Mouse (Mus musculus) urinary bladder, postnatal 4 days (tissue): ENCODE data around the gene Pla2g16.

Source experiments
- DNase-seq, 2 experiments: peaks; one replicate each; pipeline ENCODE4 v3.0.0; 2021 to 2022; ENCODE audit warnings: low spot score in 2 of 2

The Pla2g16 gene

DNA sequence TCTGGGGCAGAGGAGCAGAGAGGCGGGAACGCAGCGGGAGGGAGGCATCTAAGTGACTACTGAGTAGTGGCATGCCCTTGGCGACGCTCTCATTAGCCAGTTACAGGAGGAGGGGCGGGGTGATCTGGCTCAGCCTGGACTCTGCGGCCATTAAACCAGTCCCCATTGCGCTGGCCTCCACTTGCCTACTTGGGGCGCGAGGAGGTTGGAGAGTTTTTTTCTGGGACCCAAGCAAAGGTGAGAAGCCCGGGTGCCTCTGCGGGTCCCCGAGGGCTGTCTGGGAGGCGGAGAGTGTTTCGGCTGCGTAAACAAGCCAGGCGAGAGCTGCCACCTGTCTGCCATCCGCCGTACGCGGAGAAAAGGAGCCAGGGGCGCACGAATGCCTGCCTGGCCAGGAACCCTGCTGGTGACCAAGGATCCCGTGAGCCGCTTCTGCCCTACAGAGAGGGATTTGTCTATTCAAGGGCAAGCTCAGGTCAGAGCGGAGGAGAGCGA lies at the start of gene Pla2g16:
Gene Pla2g16 (plus strand): TSS at position 132 of the 495 bp plus-strand sequence.
- peak; percentile 48 to 65 for DNase-seq

DNA sequence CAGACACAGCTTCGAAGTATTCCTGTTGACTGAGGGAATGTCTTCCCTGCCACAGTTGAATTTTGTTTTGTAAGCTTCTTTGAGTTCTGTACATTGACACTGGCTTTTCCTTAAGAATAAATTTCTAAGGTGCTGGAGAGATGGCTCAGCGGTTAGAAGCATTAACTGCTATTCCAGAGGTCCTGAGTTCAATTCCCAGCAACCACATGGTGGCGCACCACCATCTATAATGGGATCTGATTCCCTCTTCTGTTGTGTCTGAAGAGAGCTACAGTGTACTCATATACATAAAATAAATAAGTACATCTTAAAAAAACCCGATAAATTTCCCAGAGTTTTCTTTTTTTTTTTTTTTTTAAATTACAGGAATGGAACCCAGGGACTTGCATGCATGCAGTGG lies 49.2 kb upstream of the Pla2g16 start:
- DNase-seq: no peak

DNA sequence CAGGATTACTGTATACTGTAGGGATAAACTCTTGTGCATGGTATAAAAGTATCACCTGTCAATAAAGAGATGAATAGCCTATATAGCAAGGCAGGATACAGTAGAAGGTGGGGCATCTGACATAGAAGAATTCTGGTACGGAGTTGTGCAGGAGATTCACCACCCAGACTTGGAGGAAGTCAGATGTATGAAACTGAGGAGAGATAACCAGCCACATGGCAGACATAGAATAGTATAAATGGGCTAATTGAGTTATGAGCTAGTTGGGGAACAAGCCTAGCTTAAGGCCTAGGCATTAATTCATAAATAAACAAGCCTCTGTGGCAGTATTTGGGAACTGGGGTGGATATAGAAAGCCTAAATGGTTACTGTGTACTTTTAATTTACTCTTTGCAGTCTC lies 40.8 kb upstream of the Pla2g16 start:
- DNase-seq: no peak

DNA sequence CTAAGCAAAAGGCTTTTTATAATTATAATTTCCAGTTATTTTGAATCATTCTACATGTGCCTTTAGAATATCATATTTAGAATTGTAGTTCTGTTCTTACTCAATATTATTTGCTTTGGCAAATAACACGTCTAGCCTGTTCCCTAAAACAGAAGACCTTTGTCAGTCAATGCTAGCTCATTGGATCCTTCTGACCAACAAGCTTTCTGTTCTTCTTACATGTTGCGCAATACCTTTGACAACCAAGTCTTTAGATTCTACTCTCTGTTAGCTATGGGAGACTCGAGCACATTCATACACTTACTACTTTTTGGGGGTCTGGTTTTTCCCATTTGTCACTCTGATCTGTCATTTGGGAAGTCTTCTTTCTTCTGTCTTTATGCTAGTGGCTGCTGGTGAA lies 35.6 kb upstream of the Pla2g16 start:
- no peak for DNase-seq

DNA sequence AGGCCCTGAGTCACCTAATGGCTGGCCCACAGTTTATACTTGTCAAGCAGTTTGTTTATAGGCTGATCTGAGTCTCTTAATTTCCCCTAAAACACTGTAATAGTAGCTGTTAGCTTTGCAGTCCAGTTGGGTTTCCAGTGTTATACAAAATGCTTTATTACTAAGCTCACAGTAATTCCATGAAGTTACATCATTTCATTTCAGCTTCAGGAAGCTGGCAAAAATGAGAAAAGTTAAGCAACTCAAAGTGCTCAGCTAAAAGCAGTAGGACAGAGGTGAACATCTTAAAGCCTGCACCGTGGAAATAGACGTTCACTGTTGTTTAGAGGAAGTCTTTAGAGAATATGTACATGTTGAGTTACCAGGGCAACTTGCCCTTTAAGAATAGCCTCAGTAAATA lies 34.4 kb upstream of the Pla2g16 start:
- no peak for DNase-seq

DNA sequence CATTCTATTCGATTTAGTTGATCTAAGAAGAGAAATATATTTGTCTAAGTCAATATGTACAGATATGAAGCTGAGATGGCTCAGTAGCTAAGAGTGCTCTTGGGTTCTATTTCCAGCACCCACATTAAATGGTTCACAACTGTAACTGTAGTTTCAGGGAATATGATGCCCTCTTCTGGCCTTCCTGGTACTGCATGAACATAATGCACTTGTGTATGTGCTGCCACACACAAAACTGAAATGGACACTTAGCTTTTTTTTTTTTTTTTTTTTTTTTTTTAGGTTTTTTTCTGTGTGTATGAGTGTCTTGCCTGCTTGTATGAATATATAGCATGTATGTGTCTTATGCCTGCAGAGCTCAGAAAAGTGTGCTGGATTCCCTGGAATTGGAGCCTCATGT lies 34.0 kb upstream of the Pla2g16 start:
- DNase-seq: no peak

DNA sequence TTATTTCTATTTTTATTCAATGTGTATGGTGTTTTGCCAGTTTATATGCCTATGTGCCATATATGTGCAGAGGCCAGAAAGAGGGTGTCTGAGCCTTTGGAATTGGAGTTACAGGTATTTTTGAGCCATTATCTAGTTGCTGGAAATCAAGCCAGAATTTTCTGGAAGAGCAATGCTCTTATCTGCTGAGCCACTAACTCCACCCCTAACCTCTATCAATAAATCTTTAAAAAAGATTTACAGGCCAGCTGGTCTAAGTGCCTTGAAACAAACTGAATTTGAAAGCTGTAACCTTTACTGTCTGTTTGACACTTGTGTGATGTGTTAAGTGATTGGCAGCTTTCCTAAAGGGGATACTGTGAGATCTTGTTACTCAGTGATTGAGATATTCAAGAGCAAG lies 33.5 kb upstream of the Pla2g16 start:
- DNase-seq: no peak

DNA sequence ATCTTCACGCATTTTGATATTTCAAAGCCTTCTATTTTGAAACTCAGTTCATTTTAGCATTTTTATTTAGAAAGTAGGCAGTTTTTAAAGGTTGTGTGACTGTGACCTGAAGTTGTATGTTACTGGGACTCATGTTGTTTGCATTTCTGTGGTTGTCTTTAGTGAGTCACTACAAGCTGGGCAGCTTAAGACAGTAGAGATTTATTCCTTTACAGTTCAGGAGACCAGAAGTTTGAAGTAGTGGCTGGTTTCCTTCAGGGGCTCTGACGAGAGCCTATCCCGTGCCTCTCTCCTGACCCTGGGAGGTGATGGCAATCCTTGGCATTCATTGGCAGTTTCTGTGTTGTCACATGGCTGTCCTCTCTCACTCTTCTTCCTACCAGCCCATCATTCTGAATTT lies 32.4 kb upstream of the Pla2g16 start:
- no peak for DNase-seq

DNA sequence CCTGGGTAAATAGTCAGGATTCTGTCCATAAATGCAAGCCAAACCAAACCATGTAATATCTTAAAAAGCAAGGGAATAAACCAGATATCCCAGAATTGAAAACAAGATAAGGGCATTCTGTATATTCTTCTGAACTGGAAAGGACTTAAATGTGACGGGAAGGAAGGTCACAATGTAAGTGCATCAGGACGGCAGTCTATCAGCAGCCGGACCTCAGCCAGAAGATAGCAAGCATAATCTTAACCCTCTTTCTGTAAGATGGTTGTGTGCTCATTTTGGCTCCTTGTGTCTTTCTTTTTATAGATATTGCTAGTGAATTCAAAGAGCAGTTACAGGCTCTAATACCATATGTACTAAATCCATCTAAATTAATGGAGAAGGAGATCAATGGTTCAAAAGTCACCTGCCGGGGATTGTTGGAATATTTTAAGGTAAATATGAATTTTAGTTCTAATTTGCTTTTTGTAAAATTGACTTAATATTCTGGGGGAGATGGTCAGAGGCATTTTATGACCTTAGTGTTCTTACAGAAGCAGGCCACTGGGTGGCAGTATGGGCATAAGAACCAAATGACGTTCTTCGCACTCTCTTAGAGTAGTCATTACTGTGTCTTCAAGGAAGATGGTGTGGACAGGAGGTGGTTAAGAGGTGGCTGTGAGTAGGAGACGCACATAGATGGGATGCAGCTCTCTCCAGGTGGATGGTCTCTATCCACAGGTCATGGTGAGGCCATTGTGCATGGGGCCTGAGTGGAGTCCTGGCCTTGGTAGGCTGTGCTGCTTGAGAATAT lies 28.4 kb upstream of the Pla2g16 start:
- DNase-seq: peak in 1 of 2 experiments; percentile 68

DNA sequence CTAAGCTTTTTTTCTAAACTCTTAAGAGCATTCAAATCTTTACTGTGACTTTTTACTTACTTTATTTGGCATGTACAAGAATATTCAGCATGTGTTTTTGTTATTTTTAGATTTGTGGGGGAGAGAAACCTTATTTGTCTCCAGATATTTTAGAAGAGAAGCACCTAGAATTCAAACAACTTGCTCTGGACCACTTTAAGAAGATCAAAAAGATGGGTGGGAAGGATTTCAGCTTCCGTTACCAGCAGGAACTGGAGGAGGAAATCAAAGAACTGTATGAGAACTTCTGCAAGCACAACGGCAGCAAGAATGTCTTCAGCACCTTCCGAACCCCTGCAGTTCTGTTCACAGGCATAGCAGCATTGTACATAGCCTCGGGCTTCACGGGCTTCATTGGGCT lies 25.4 kb upstream of the Pla2g16 start:
- no peak for DNase-seq

DNA sequence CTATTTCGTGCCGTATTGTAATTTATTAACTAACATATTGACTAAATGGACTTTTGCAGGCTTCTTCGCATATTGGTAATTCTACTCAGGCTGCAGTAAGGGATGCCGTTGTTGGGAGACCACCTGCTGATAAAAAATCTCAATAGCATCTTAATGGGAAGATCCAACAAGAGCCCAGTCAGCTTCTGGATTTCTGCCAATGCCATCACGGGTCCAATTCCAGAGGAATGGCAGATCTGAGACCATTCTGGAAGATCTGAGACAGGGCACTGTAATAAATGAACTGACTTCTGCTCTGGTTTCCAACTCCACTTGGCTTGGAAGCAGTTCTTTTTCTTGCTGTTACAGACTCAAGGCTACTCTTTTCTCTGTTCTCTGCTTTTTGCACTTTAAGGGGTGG lies 23.4 kb upstream of the Pla2g16 start:
- DNase-seq: no peak

DNA sequence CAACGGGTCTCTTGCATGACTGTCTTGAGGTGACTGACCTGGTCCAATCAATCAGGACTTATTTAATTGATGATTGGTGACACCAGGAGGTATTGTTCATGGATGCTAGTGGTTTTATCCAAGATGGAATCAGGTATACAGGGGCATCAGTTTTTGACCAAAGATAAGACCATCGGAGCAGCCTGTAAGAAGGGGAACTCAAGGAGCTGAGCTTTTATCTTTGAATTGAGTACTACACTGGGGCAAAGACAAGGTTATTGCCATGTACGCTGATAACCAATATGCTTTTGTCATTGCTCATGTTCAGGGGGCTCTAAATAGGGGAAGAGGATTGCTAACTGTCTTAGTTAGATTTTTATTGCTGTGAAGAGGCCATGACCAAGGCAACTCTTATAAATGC lies 8.3 kb upstream of the Pla2g16 start:
- DNase-seq: no peak

DNA sequence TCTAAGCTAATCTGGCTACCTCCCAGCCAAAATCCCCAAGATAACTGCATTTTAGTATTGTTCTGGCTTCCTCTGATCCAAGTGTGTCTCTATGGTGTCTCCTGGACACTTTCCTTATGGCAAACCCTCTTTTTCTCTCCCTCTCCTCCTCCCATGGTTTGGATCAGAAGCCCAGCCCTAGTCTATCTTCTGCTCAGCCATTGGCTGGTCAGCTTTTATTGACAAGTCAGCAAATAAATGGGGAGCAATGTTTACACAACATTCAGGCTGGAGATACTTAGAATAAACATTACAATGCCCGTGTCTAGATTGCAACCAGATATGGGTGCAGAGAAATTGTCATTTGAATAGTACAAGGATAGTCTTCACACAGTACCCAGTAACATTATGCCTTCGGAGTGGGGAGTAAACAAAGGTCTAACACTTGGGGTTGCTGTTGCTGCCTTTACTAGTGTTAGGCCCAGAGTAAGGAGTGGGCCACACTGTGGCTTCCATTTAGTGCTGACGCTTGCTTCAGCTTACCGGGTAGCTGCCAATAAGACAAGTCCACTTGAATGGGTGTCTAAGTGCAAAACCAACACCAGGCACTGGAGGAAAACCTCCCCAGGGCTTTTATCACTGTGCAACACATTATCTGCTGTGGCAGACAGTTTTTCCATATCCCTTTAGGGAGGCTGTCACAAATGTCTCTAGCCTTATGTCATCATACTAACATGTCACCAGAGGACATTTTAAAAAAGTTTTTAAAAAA lies 5.5 kb upstream of the Pla2g16 start:
- DNase-seq: no peak

DNA sequence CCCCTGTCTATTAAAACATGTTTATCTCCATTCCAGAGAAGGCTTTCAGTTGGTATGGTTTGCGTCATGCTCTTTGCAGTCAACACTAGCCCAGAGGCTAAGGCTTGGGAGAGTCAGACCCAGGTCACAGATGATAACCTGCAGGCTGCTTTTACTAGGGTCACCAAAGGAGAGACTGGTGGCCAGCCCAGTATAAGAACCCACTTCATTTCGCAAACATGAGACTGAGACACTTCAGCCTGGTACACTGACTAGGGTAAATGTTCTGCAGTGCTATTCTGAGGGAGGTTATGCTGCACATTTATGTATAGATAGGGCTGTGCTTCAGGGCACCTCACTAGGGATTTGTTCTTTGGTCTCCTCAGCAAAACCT lies 5.0 kb upstream of the Pla2g16 start:
- no peak for DNase-seq

DNA sequence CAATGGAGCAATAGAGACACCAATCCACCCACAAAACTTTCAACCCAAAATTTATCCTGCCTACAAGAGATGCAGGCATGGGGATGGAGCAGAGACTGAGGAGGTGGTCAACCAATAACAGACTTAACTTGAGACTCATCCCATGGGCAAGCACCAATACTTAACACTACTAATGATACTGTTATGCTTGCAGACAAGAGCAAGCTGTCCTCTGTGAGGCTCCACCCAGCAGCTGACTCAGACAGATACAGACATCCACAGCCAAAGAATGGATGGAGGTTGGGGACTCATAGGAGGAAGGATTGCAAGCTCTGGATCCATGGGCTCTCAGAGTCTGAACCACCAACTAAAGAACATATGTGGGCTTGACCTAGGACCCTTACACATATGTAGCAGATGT lies 3.8 kb upstream of the Pla2g16 start:
- no peak for DNase-seq

DNA sequence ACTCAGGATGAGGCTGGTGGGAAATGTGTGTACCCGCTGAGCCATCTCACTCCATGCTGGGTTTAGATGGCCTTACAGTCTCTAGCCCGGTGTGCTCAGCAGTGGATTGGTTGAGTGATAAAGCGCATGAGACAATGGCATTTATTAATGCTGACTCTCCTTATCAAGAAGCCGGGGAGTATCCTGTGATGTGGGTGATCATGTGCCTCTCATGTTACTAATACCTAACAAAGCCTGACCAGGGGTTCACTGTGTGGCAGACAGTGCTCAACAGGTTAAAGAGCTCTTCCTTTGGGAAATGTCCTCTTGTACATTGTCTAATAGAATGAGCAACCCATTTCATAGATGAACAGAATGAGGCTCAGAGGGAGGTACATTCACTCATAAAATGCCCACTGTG lies 2.4 kb upstream of the Pla2g16 start:
- DNase-seq: no peak

DNA sequence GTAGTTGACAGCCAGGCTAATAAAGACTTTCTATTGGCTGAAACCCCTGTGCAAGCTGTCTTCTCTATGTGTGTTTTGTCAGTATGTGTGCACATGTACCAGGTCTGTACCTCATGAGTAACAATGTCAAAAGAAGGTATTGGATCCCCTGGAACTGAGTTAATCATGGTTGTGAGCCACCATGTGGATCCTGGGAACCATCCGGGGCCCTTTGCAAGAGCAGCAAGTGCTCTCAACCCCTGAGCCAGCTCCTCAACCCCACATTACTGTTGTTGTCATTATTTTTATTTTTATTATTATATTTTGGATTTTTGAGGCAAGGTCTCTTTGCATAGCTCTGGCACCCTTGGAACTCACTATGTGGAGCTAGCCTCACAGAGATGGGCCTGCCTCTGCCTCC lies 618 bp upstream of the Pla2g16 start:
- DNase-seq: no peak

DNA sequence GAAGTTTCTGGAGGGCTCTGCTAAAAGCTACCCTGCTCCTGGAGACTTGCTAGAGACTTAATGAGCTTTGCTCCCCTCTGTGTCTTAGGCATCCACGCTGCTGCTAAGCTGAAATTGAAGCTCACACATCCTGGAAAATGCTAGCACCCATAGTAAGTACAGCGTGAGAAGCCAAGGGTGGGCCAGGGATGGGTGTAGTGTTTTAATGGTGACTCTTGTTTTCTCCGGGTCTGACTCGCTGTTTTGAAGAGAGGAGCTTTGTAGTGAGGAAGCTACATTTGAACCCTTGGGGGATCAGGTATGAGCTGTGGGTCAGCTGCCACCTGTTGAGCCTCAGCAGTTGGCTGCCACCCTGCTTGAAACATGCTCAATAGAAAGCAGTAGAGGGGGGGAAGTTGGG lies 585 bp downstream of the Pla2g16 start:
- no peak for DNase-seq

DNA sequence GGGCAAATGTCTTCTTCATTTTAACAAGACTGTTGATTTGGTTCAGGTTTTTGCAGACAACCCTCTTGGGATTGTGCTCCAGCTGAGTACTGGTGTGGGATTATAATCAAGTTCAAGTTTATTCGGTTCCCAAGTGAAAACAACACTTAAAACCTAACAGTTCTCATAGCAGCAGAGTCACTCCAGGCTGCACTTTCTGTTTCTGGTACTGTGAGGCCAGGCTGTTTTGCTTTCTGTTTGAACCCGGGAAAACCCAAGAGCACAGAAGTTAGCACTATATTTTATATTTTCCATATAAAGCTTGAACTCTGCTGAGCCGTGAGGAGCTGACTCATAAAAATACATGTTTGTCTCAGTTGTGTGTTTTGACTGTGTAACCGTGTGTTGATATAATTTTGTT lies 1.4 kb downstream of the Pla2g16 start:
- DNase-seq: no peak

DNA sequence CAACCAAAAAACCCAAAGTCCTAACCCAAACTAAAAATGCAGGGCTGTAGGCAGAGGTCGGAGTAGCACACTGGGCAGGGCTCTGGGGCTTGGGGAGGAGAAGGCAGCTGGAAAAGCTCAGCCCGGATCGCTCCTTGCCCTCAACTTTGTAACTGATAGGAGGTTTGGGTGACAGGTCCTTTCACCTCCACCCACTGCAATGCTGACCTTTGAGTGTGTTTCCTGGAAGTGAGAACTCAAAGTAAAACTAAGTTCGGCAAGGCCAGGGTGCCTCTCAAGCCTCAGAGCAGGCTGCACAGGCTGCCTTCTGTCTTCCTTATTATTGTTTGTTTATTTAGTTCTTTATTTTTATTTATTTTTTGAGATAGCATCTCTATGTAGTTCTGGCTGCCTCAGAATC lies 2.7 kb downstream of the Pla2g16 start:
- no peak for DNase-seq

DNA sequence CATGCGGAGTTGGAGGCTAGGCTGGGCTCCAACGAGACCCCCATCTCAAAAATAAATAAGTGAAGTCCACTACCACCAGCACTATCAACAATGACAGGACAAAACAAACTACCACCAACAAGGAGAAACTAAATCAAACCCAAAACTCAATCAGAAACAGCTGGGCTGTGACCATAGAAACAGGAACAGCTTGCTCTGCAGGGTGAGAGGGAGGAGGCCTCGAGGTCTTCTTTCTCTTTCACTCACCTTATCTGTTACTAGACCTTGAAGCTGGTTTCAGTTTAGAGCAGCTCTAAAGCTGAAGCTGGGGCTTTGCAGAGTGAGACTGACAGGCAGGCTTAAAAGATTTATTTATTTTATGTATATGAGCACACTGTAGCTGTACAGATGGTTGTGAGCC lies 4.2 kb downstream of the Pla2g16 start:
- no peak for DNase-seq

DNA sequence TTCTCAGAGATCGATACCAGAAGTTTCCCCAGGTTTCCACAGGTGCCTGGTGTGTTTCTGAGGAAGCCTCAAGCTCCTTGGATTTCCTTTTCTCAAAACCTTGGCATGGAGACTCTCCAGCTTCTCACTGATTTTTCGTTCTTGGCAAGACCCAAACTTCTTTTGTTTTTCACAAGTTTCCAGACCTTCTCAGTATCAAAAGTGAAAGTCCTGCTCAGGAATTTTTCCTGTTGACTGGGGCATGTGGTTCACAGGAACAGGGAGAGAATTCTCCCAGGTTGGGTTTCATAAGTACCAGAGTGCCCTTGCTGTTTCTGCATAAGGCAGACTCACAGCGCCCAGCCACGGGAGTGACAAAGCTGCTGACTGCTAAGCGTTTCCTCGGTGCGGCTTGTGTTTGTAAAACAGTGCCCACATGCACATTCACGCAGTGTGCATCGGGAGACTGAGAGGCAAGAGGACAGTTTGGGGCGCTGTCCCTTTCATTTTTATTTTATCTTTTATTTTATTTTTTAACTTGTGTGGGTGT lies 5.4 kb downstream of the Pla2g16 start:
- peak in 1 of 2 experiments; percentile 6 for DNase-seq

DNA sequence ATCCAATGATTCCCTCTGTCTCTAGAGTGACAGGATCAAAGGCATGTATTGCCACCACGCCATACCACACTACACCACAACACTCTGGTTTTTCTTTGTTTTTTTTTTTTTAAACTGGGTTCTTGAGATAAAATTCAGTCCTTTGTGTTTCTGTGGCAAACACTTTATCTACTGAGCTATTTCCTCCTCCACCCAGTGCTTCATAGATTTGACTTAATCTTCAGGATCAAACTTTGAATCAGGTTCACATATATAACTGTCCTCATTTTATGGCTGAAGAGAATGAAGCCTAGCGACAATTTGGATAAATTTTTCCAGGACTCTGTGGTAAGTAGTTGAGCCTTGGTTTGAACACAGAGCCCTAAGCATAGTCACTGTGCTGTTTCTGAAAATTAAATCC lies 6.4 kb downstream of the Pla2g16 start:
- DNase-seq: no peak
